Mouse (Mus musculus) cerebellum, adult 2 months (tissue): ENCODE measurements around the gene Pah. TPM values are rescaled to one million over a fixed set of nuclear protein-coding genes. Genes with fewer than 3 reads are reported as not detected.

Experiments
- DNase-seq, 2 experiments: peaks; one replicate each; pipeline ENCODE4 v3.0.0; 2021
- H3K27ac ChIP-seq: fragments of 200-500 bp; 2 replicates; pipeline ENCODE4 v1.5.1; 2012; ENCODE audit warnings: low read length, control low read depth, inconsistent platforms; ENCODE audit not compliant: insufficient read depth
- H3K27me3 ChIP-seq: fragments of 200-500 bp; 2 replicates; pipeline ENCODE4 v1.6.1; 2012; ENCODE audit warnings: inconsistent platforms, mild to moderate bottlenecking, low read length, moderate library complexity; ENCODE audit not compliant: control insufficient read depth, insufficient read depth
- H3K4me1 ChIP-seq: fragments of 200-500 bp; 2 replicates; pipeline ENCODE4 v1.6.1; 2011; ENCODE audit warnings: low read length; ENCODE audit not compliant: control insufficient read depth, insufficient read depth
- H3K4me3 ChIP-seq: fragments of 200-500 bp; replicated peaks from 2 replicates; pipeline ENCODE3; 2011; ENCODE audit warnings: mild to moderate bottlenecking, low read depth, low read length, control low read depth; ENCODE audit not compliant: insufficient read depth
- CTCF ChIP-seq: fragments of 200-500 bp; IDR thresholded peaks from 2 replicates; pipeline ENCODE4 v1.5.1; 2011; ENCODE audit warnings: low read depth, mild to moderate bottlenecking, control low read depth, low read length, moderate library complexity, borderline replicate concordance; ENCODE audit not compliant: insufficient read depth
- POLR2A ChIP-seq: fragments of 200-500 bp; IDR thresholded peaks from 2 replicates; pipeline ENCODE4 v1.6.1; 2011; ENCODE audit warnings: low read length, control low read depth, borderline replicate concordance; ENCODE audit not compliant: insufficient read depth
- WGBS: fragments of 180-500 bp; shearing (Covaris S2); methylation state at CpG from one replicate; pipeline ENCODE4 v1.1.7; 2018; 5-methylcytosine and 5-hydroxymethylcytosine counted together
- polyA plus RNA-seq: library from polyadenylated mRNA; depleted of rRNA; stranded (reverse); fragments of >200 nt; gene quantifications from 2 replicates; pipeline ENCODE4 v1.2.3, GENCODE M21; 2012

The Pah gene
- polyA plus RNA-seq, 1 experiment = 0.20 TPM

GRCm38 (mm10) chr10:87518585-87518984, 3.0 kb upstream of the Pah start:
- Histone ChIP-seq H3K4me3 (no peak overlapping the region), H3K4me1 (no peaks in the 10 kb centered on the region), H3K27me3 (no peaks in the 10 kb centered on the region), H3K27ac (no peak overlapping the region)
- DNase-seq = no peak
- 77% methylated on average over 2 of the region's 2 CpGs for WGBS
- TF ChIP-seq CTCF (no peak), POLR2A (no peak)

GRCm38 (mm10) chr10:87520401-87521116, 1.0 kb upstream of the Pah start:
- Histone ChIP-seq H3K4me3 (no peak overlapping the region), H3K4me1 (no peaks in the 10 kb centered on the region), H3K27ac (no peak overlapping the region), H3K27me3 (no peaks in the 10 kb centered on the region)
- TF ChIP-seq CTCF (no peak), POLR2A (no peak)
- 83% methylated on average over 4 of the region's 4 CpGs for WGBS
- no peak for DNase-seq

- no peaks in the 10 kb centered on the region for H3K27me3 ChIP-seq
- no peak overlapping the region for H3K27ac ChIP-seq
- 81% methylated on average over 1 of the region's 1 CpGs for WGBS
- no peak overlapping the region for H3K4me3 ChIP-seq
- no peak for TF ChIP-seq POLR2A
- TF ChIP-seq CTCF = no peak
- DNase-seq = no peak
- no peaks in the 10 kb centered on the region for H3K4me1 ChIP-seq
Measured at GRCm38 (mm10) chr10:87534172-87534571, 12.6 kb downstream of the Pah start.

- Histone ChIP-seq H3K4me1 (no peaks in the 10 kb centered on the region), H3K4me3 (no peak overlapping the region), H3K27ac (no peak overlapping the region), H3K27me3 (no peaks in the 10 kb centered on the region)
- TF ChIP-seq CTCF (no peak), POLR2A (no peak)
- no peak for DNase-seq
- 93% methylated on average over 8 of the region's 8 CpGs for WGBS
Measured at GRCm38 (mm10) chr10:87545759-87546158, 24.2 kb downstream of the Pah start.

- H3K4me3 ChIP-seq = no peak overlapping the region
- H3K27ac ChIP-seq = no peak overlapping the region
- no peaks in the 10 kb centered on the region for H3K4me1 ChIP-seq
- 52% methylated on average over 19 of the region's 19 CpGs for WGBS
- DNase-seq = no peak
- TF ChIP-seq CTCF (no peak), POLR2A (no peak)
- no peaks in the 10 kb centered on the region for H3K27me3 ChIP-seq
Measured at GRCm38 (mm10) chr10:87546299-87547234, 25.0 kb downstream of the Pah start.

- peak; percentile 38 to 39 for DNase-seq
- Histone ChIP-seq H3K4me1 (no peaks in the 10 kb centered on the region), H3K27ac (no peak overlapping the region), H3K4me3 (no peak overlapping the region), H3K27me3 (no peaks in the 10 kb centered on the region)
- WGBS = 34% methylated on average over 8 of the region's 8 CpGs
- TF ChIP-seq POLR2A (no peak), CTCF (peak; percentile 95)
Measured at GRCm38 (mm10) chr10:87552726-87553125, 31.1 kb downstream of the Pah start.

GRCm38 (mm10) chr10:87556441-87556840, 34.8 kb downstream of the Pah start:
- no peaks in the 10 kb centered on the region for H3K27me3 ChIP-seq

More at GRCm38 (mm10) chr10:87556441-87556840, 34.8 kb downstream of the Pah start:
- Histone ChIP-seq H3K4me1 (no peaks in the 10 kb centered on the region), H3K27ac (no peak overlapping the region), H3K4me3 (no peak overlapping the region)
- DNase-seq = no peak
- WGBS = 71% methylated on average over 2 of the region's 2 CpGs
- no peak for TF ChIP-seq CTCF
- no peak for TF ChIP-seq POLR2A
